Comparison of ENCODE assay signal across 25 mouse cellular contexts in the genomic region with DNA sequence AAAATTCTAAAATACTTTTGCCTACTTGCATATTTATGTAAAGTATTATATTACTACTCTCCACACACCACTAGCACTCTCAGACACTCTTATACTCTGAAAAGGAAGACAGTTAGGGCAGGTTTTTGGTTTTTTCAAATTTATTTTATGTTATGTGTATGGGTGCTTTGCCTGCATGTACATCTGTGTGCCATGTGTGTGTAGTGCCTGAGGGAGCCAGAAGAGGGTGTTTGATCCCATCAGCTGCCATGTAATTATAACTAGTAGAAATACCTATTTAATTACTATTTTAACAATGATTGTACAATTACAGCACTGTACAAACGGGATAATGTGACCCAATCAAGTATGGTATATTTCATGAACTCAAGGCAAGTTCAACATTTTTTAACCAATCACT. TPM values are rescaled to one million over a fixed set of nuclear protein-coding genes. Genes with fewer than 3 reads are reported as not detected.
DNase-seq lines count a peak whose midpoint lies in the region; ATAC-seq and TF ChIP-seq lines count a peak whose summit lies in the region.
"Had no signal": no experiment of that assay in that cellular context is flagged by ENCODE, and none has a peak within 500 bp of the region (broad histone marks: within the 10 kb centered on the region; RNA-seq: fewer than 3 reads in every experiment).

No protein-coding gene starts in this region.

- no peak for ATAC-seq in CD4-positive, CD25-positive, alpha-beta regulatory T cell, adult 4 months
- no peak for ATAC-seq in lung, postnatal 0 days
- peak; percentile 46; the same call in 1 of the 2 replicates for ATAC-seq in granulocyte monocyte progenitor cell, adult 5-6 weeks (replicated peaks; ENCODE audit: poor library complexity, severe bottlenecking)
- ATAC-seq: forebrain, embryonic 15.5 days had no signal

- no peak overlapping the region for H3K4me2 ChIP-seq in lung, postnatal 0 days (replicated peaks; ENCODE audit: low read depth, low read length)
- H3K4me2 ChIP-seq: embryonic facial prominence, embryonic 15.5 days; forebrain, embryonic 15.5 days; heart, embryonic 13.5 days; hindbrain, embryonic 12.5 days; limb, embryonic 13.5 days; liver, embryonic 13.5 days; neural tube, embryonic 12.5 days had no signal

- no peaks in the 10 kb centered on the region for H3K36me3 ChIP-seq in lung, postnatal 0 days (ENCODE audit: insufficient read depth, low read length)
- peaks cover 13% of the 10 kb centered on the region for H3K36me3 ChIP-seq in forebrain, embryonic 10.5 days (replicated peaks)
- H3K36me3 ChIP-seq: liver, embryonic 13.5 days had no signal

- TF ChIP-seq CTCF in lung, postnatal 0 days (IDR thresholded peaks at IDR 0.05), result 0 out of 2 replicates have a peak, but pooled peaks have one; percentile 10

- H3K9ac ChIP-seq in lung, postnatal 0 days (replicated peaks; ENCODE audit: low read depth), result no peak overlapping the region
- H3K9ac ChIP-seq: embryonic facial prominence, embryonic 15.5 days; forebrain, embryonic 15.5 days; heart, embryonic 13.5 days; hindbrain, embryonic 12.5 days; limb, embryonic 13.5 days; liver, embryonic 13.5 days; neural tube, embryonic 12.5 days had no signal

- no peak overlapping the region for H3K27ac ChIP-seq in lung, postnatal 0 days (ENCODE audit: low read length)
- no peak overlapping the region for H3K27ac ChIP-seq in forebrain, embryonic 10.5 days
- H3K27ac ChIP-seq: embryonic facial prominence, embryonic 15.5 days; forebrain, embryonic 15.5 days; heart, adult 2 months; heart, embryonic 13.5 days; hindbrain, embryonic 12.5 days; limb, embryonic 13.5 days; liver, embryonic 13.5 days; neural tube, embryonic 12.5 days had no signal

- DNase-seq in CD4-positive, CD25-positive, alpha-beta regulatory T cell, adult 2 months (ENCODE audit: low read depth, low spot score), result peak; percentile 45
- DNase-seq in lung, postnatal 0 days (ENCODE audit: low spot score), result no peak
- DNase-seq in lung, adult 18-20 months, result no peak
- no peak for DNase-seq in forebrain, embryonic 10.5 days (ENCODE audit: extremely low spot score, low spot score)
- DNase-seq in embryo, embryonic 11 days, result no peak
- DNase-seq: adrenal gland, postnatal 25 days; cerebellum, adult 9-10 months; gastrocnemius, postnatal 10 days; heart, adult 2 months; heart, postnatal 14 days; kidney, adult 18-20 months; kidney, postnatal 14 days; liver, embryonic 13.5 days; midbrain, embryonic 14.5 days; right cerebral cortex, postnatal 14 days; spleen, adult 18-20 months; thymus, postnatal 14 days had no signal

- no peaks in the 10 kb centered on the region for H3K9me3 ChIP-seq in lung, postnatal 0 days (ENCODE audit: low read length)
- no peaks in the 10 kb centered on the region for H3K9me3 ChIP-seq in forebrain, embryonic 10.5 days
- H3K9me3 ChIP-seq: embryonic facial prominence, embryonic 15.5 days; forebrain, embryonic 15.5 days; heart, embryonic 13.5 days; hindbrain, embryonic 12.5 days; limb, embryonic 13.5 days; liver, embryonic 13.5 days; neural tube, embryonic 12.5 days had no signal

- 92% methylated on average over 1 of the region's 1 CpGs for WGBS in lung, postnatal 0 days
- WGBS in forebrain, embryonic 10.5 days, result 93% methylated on average over 1 of the region's 1 CpGs

- H3K27me3 ChIP-seq in lung, postnatal 0 days (replicated peaks; ENCODE audit: insufficient read depth, low read length), result no peaks in the 10 kb centered on the region
- H3K27me3 ChIP-seq in forebrain, embryonic 10.5 days (ENCODE audit: poor library complexity, severe bottlenecking), result no peaks in the 10 kb centered on the region
- H3K27me3 ChIP-seq: embryonic facial prominence, embryonic 15.5 days; forebrain, embryonic 15.5 days; heart, embryonic 13.5 days; hindbrain, embryonic 12.5 days; limb, embryonic 13.5 days; liver, embryonic 13.5 days; neural tube, embryonic 12.5 days had no signal

- no peaks in the 10 kb centered on the region; the same call in 1 of the 2 replicates for H3K4me1 ChIP-seq in lung, postnatal 0 days (ENCODE audit: insufficient read depth, low read depth, low read length)
- H3K4me1 ChIP-seq in forebrain, embryonic 10.5 days, result no peaks in the 10 kb centered on the region
- H3K4me1 ChIP-seq: embryonic facial prominence, embryonic 15.5 days; forebrain, embryonic 15.5 days; hindbrain, embryonic 12.5 days; liver, embryonic 13.5 days; neural tube, embryonic 12.5 days had no signal

- TF ChIP-seq EP300 in lung, postnatal 0 days (IDR thresholded peaks at IDR 0.05), result no peak

- H3K4me3 ChIP-seq in lung, postnatal 0 days (ENCODE audit: low read depth, low read length), result no peak overlapping the region
- no peak overlapping the region for H3K4me3 ChIP-seq in forebrain, embryonic 10.5 days
- H3K4me3 ChIP-seq: embryonic facial prominence, embryonic 15.5 days; forebrain, embryonic 15.5 days; heart, adult 2 months; heart, embryonic 13.5 days; hindbrain, embryonic 12.5 days; limb, embryonic 13.5 days; liver, embryonic 13.5 days; neural tube, embryonic 12.5 days had no signal

RNA-seq across cellular contexts. Expression of gene Kansl1l, which starts 12.0 kb away (rescaled TPM):
- 10 to 100 TPM in 1 of 2 experiments, 1 to 10 TPM in 1; 9.6 to 13.5 TPM for polyA plus RNA-seq in CD4-positive, CD25-positive, alpha-beta regulatory T cell, adult 4 months (2017; shearing (Covaris generic))
- polyA plus RNA-seq in lung, postnatal 0 days (2015; fragmentation: Nextera tagmentation; extraction: Ambion mirVana), result 11.2 and 13.1 TPM in 2 replicates
- 22.5 and 28.0 TPM in 2 replicates for total RNA-seq in granulocyte monocyte progenitor cell, adult 5-6 weeks (2014; fragmentation: Nextera tagmentation)
- total RNA-seq in granulocyte monocyte progenitor cell, adult 5-6 weeks (2017), result 29.3 and 30.8 TPM in 2 replicates
- 6.2 and 7.1 TPM in 2 replicates for polyA plus RNA-seq in forebrain, embryonic 10.5 days (2016; fragmentation: Nextera tagmentation; extraction: Ambion mirVana)

RNA-seq across cellular contexts. Expression of gene Acadl, which starts 57.7 kb away (rescaled TPM):
- polyA plus RNA-seq in CD4-positive, CD25-positive, alpha-beta regulatory T cell, adult 4 months (2017; shearing (Covaris generic)), result 10 to 100 TPM; 36.1 to 43.2 TPM
- 217 and 230 TPM in 2 replicates for polyA plus RNA-seq in lung, postnatal 0 days (2015; fragmentation: Nextera tagmentation; extraction: Ambion mirVana)
- total RNA-seq in granulocyte monocyte progenitor cell, adult 5-6 weeks (2014; fragmentation: Nextera tagmentation), result 55.5 and 62.8 TPM in 2 replicates
- total RNA-seq in granulocyte monocyte progenitor cell, adult 5-6 weeks (2017), result 50.5 and 52.5 TPM in 2 replicates
- polyA plus RNA-seq in forebrain, embryonic 10.5 days (2016; fragmentation: Nextera tagmentation; extraction: Ambion mirVana), result 40.2 and 40.8 TPM in 2 replicates
